22 mouse cellular contexts compared by ENCODE assay signal in the genomic region with DNA sequence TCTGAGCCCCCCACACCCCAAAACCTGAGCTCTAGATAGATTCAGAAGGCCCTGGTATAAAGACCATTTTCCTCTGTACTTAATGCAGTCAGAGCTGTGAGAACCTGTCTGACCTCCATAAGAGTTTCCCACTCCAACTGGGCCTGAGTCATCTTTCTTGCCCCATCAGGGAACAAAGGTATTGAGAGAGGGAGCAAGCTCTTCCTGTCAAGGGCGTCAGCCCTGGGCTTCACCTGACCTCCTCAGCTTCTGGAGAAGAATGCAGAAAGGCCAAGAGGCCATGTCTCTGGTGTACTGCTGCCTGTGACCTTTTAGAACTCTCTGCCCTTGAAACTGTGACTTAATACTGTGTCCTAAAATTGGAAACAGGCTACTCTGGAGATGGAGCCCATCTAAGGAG.
DNase-seq lines count a peak whose midpoint lies in the region; ATAC-seq lines count a peak whose summit lies in the region.
"Had no signal": no experiment of that assay in that cellular context is flagged by ENCODE, and none has a peak within 500 bp of the region (broad histone marks: within the 10 kb centered on the region; RNA-seq: fewer than 3 reads in every experiment).

No protein-coding gene starts in this region.

- DNase-seq in heart, postnatal 36 days: no peak
- DNase-seq in hindbrain, embryonic 10.5 days (ENCODE audit: low spot score): peak; percentile 25
- DNase-seq in embryo, embryonic 10.5 days (ENCODE audit: low spot score): peak; percentile 39
- DNase-seq in ovary, adult 18-20 months (ENCODE audit: low spot score): no peak
- DNase-seq: cerebellum, adult 18-20 months; cerebellum, postnatal 25 days; gastrocnemius, postnatal 36 days; kidney, postnatal 4 days; liver, embryonic 13.5 days; right cerebral cortex, adult 18-20 months had no signal

- peaks cover 5% of the 10 kb centered on the region; the same call in 1 of the 2 replicates for H3K4me1 ChIP-seq in heart, embryonic 11.5 days (ENCODE audit: control insufficient read depth, insufficient read depth, low read length)
- H3K4me1 ChIP-seq in hindbrain, embryonic 10.5 days (replicated peaks): peaks cover 4% of the 10 kb centered on the region; the same call in 1 of the 2 replicates
- H3K4me1 ChIP-seq in hindbrain, embryonic 12.5 days: no peaks in the 10 kb centered on the region
- H3K4me1 ChIP-seq: kidney, embryonic 15.5 days; neural tube, embryonic 12.5 days had no signal

- H3K9ac ChIP-seq in heart, embryonic 11.5 days (ENCODE audit: low read depth, low read length): no peak overlapping the region
- H3K9ac ChIP-seq in hindbrain, embryonic 12.5 days: no peak overlapping the region
- H3K9ac ChIP-seq: embryonic facial prominence, embryonic 13.5 days; hindbrain, embryonic 13.5 days; kidney, embryonic 15.5 days; limb, embryonic 13.5 days; liver, embryonic 13.5 days; lung, embryonic 15.5 days; midbrain, embryonic 12.5 days; neural tube, embryonic 12.5 days had no signal

- H3K4me2 ChIP-seq in heart, embryonic 11.5 days: no peak overlapping the region
- H3K4me2 ChIP-seq in hindbrain, embryonic 12.5 days (replicated peaks): no peak overlapping the region
- H3K4me2 ChIP-seq: embryonic facial prominence, embryonic 13.5 days; hindbrain, embryonic 13.5 days; kidney, embryonic 15.5 days; limb, embryonic 13.5 days; liver, embryonic 13.5 days; lung, embryonic 15.5 days; midbrain, embryonic 12.5 days; neural tube, embryonic 12.5 days had no signal

- intact Hi-C loops in heart, postnatal 36 days (cut with DNase I): loop anchor here (5.0 kb wide), 1 partner anchor 65 kb away; no protein-coding TSS in a partner anchor

- ATAC-seq in heart, embryonic 11.5 days (replicated peaks; ENCODE audit: insufficient number of reproducible peaks, low FRiP score, low TSS enrichment): no peak
- ATAC-seq in hindbrain, embryonic 12.5 days (ENCODE audit: low FRiP score): no peak
- ATAC-seq in monocyte, adult 5-6 weeks (replicated peaks; ENCODE audit: insufficient number of reproducible peaks, low FRiP score, low TSS enrichment, poor library complexity, severe bottlenecking): 0 out of 2 replicates have a peak, but pooled peaks have one; percentile 20
- ATAC-seq: forebrain, embryonic 14.5 days had no signal

- H3K27ac ChIP-seq in heart, embryonic 11.5 days (ENCODE audit: low read depth, low read length): 0 out of 2 replicates have a peak overlapping the region, but pooled peaks have one; percentile 16
- no peak overlapping the region for H3K27ac ChIP-seq in hindbrain, embryonic 10.5 days
- no peak overlapping the region for H3K27ac ChIP-seq in hindbrain, embryonic 12.5 days
- H3K27ac ChIP-seq: embryonic facial prominence, embryonic 13.5 days; hindbrain, embryonic 13.5 days; kidney, embryonic 15.5 days; limb, embryonic 13.5 days; liver, embryonic 13.5 days; lung, embryonic 15.5 days; midbrain, embryonic 12.5 days; neural tube, embryonic 12.5 days had no signal

- H3K4me3 ChIP-seq in heart, embryonic 11.5 days (ENCODE audit: low read depth, low read length): no peak overlapping the region
- no peak overlapping the region for H3K4me3 ChIP-seq in hindbrain, embryonic 10.5 days
- no peak overlapping the region for H3K4me3 ChIP-seq in hindbrain, embryonic 12.5 days
- H3K4me3 ChIP-seq: embryonic facial prominence, embryonic 13.5 days; hindbrain, embryonic 13.5 days; kidney, embryonic 15.5 days; limb, embryonic 13.5 days; liver, embryonic 13.5 days; lung, embryonic 15.5 days; midbrain, embryonic 12.5 days; neural tube, embryonic 12.5 days had no signal

- WGBS in heart, embryonic 11.5 days (ENCODE audit: insufficient replicate concordance): 28% methylated on average over 1 of the region's 1 CpGs
- 60% methylated on average over 1 of the region's 1 CpGs for WGBS in hindbrain, embryonic 10.5 days
- 65% methylated on average over 1 of the region's 1 CpGs for WGBS in hindbrain, embryonic 12.5 days

- no peaks in the 10 kb centered on the region for H3K9me3 ChIP-seq in heart, embryonic 11.5 days (replicated peaks; ENCODE audit: control insufficient read depth, low read length)
- no peaks in the 10 kb centered on the region for H3K9me3 ChIP-seq in hindbrain, embryonic 10.5 days
- no peaks in the 10 kb centered on the region for H3K9me3 ChIP-seq in hindbrain, embryonic 12.5 days (replicated peaks)
- H3K9me3 ChIP-seq: embryonic facial prominence, embryonic 13.5 days; hindbrain, embryonic 13.5 days; kidney, embryonic 15.5 days; limb, embryonic 13.5 days; liver, embryonic 13.5 days; lung, embryonic 15.5 days; midbrain, embryonic 12.5 days; neural tube, embryonic 12.5 days had no signal

- H3K36me3 ChIP-seq in heart, embryonic 11.5 days (ENCODE audit: control insufficient read depth, insufficient read depth, low read length): peaks cover 7% of the 10 kb centered on the region
- peaks cover 38% of the 10 kb centered on the region for H3K36me3 ChIP-seq in hindbrain, embryonic 10.5 days
- H3K36me3 ChIP-seq in hindbrain, embryonic 12.5 days: no peaks in the 10 kb centered on the region
- H3K36me3 ChIP-seq: hindbrain, embryonic 13.5 days; midbrain, embryonic 12.5 days; neural tube, embryonic 12.5 days had no signal

- no peaks in the 10 kb centered on the region for H3K27me3 ChIP-seq in heart, embryonic 11.5 days (ENCODE audit: control insufficient read depth, insufficient read depth, low read length)
- H3K27me3 ChIP-seq in hindbrain, embryonic 10.5 days (ENCODE audit: insufficient read depth, poor library complexity, severe bottlenecking): no peaks in the 10 kb centered on the region
- H3K27me3 ChIP-seq in hindbrain, embryonic 12.5 days: no peaks in the 10 kb centered on the region
- H3K27me3 ChIP-seq: CH12.LX; embryonic facial prominence, embryonic 13.5 days; hindbrain, embryonic 13.5 days; kidney, embryonic 15.5 days; limb, embryonic 13.5 days; liver, embryonic 13.5 days; lung, embryonic 15.5 days; midbrain, embryonic 12.5 days; neural tube, embryonic 12.5 days had no signal

Comparison
In these comparisons a context has a peak if more than half of its experiments do, and no peak if none do; other contexts are left out.
1. DNase-seq: peak in hindbrain, embryonic 10.5 days (single experiment) and embryo, embryonic 10.5 days (single experiment); none in heart, postnatal 36 days (0 of 2) and ovary, adult 18-20 months (single experiment).